Mouse (Mus musculus) neural tube, embryonic 12.5 days (tissue): Measurements from ENCODE around the gene Rdh11. TPM values are rescaled to one million over a fixed set of nuclear protein-coding genes. Genes with fewer than 3 reads are reported as not detected.

Experiments used
- ATAC-seq: fragments of 200-750 bp; cut with Nextera tagmentation; 2 replicates; pipeline ENCODE4 v1.8.0; 2017; ENCODE audit warnings: low read depth, mild to moderate bottlenecking, moderate TSS enrichment, moderate library complexity; ENCODE audit not compliant: low FRiP score
- H3K27ac ChIP-seq: fragments of 300-500 bp; sonication (generic); 2 replicates; pipeline ENCODE4 v1.5.1; 2016
- H3K27me3 ChIP-seq: fragments of 300-500 bp; sonication (generic); replicated peaks from 2 replicates; pipeline ENCODE4 v1.6.1; 2016; ENCODE audit warnings: mild to moderate bottlenecking
- H3K36me3 ChIP-seq: fragments of 300-500 bp; sonication (generic); 2 replicates; pipeline ENCODE4 v1.6.1; 2016; ENCODE audit warnings: mild to moderate bottlenecking
- H3K4me1 ChIP-seq: fragments of 300-500 bp; sonication (generic); 2 replicates; pipeline ENCODE4 v1.6.1; 2016
- H3K4me2 ChIP-seq: fragments of 300-500 bp; sonication (generic); replicated peaks from 2 replicates; pipeline ENCODE4 v1.6.1; 2016; ENCODE audit warnings: mild to moderate bottlenecking
- H3K4me3 ChIP-seq: fragments of 300-500 bp; sonication (generic); 2 replicates; pipeline ENCODE4 v1.5.1; 2016
- H3K9ac ChIP-seq: fragments of 300-500 bp; sonication (generic); 2 replicates; pipeline ENCODE4 v1.6.1; 2016; ENCODE audit warnings: mild to moderate bottlenecking
- H3K9me3 ChIP-seq: fragments of 300-500 bp; sonication (generic); 2 replicates; pipeline ENCODE4 v1.6.1; 2016; ENCODE audit warnings: mild to moderate bottlenecking
- WGBS: fragments of 180-500 bp; shearing (Covaris S2); methylation state at CpG from one replicate; pipeline ENCODE4 v1.1.7; 2016; 5-methylcytosine and 5-hydroxymethylcytosine counted together
- polyA plus RNA-seq: library from polyadenylated mRNA; unstranded; fragments of >200 nt; fragmentation: Nextera tagmentation; extraction: Ambion mirVana; gene quantifications from 2 replicates; pipeline ENCODE4 v1.2.1, GENCODE M21; 2016

Gene Rdh11
- polyA plus RNA-seq, 1 experiment from 2014 or later = 23.5 TPM

- Histone ChIP-seq H3K9me3 (no peaks in the 10 kb centered on the region), H3K27me3 (peaks cover 34% of the 10 kb centered on the region), H3K4me3 (no peak overlapping the region), H3K9ac (no peak overlapping the region), H3K27ac (no peak overlapping the region), H3K4me2 (no peak overlapping the region), H3K36me3 (no peaks in the 10 kb centered on the region), H3K4me1 (peaks cover 9% of the 10 kb centered on the region; the same call in 1 of the 2 replicates)
- no peak for ATAC-seq
- WGBS = 44% methylated on average over 4 of the region's 4 CpGs
Measured at GRCm38 (mm10) chr12:79135105-79135504, 57.0 kb downstream of the Rdh11 start.

DNA sequence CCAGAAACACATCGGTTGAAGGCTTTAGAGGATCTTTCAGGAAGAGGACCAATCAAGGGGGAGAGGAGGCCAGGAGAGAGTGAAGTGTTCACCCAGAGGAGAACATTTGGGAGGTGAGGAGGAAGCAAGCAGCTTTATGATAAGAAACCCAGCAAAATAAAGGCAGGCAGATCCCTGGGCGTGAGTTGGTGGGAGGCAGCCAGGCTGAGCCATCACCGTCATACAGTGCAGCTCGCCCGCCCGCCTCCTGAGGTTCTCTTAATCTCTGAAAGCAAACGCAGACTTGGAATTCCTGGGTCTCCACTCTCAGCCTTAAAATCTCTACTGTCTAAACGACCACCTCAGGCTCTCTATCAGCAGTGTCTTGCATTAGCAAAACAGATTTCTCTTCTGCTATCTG is 57.4 kb downstream of the Rdh11 start:
- H3K4me2 ChIP-seq = no peak overlapping the region
- peaks cover 37% of the 10 kb centered on the region for H3K27me3 ChIP-seq
- H3K9ac ChIP-seq = no peak overlapping the region
- no peaks in the 10 kb centered on the region for H3K36me3 ChIP-seq
- no peak overlapping the region for H3K4me3 ChIP-seq
- 56% methylated on average over 8 of the region's 8 CpGs for WGBS
- no peak for ATAC-seq
- H3K9me3 ChIP-seq = no peaks in the 10 kb centered on the region
- H3K27ac ChIP-seq = no peak overlapping the region
- H3K4me1 ChIP-seq = peaks cover 9% of the 10 kb centered on the region; the same call in 1 of the 2 replicates

DNA sequence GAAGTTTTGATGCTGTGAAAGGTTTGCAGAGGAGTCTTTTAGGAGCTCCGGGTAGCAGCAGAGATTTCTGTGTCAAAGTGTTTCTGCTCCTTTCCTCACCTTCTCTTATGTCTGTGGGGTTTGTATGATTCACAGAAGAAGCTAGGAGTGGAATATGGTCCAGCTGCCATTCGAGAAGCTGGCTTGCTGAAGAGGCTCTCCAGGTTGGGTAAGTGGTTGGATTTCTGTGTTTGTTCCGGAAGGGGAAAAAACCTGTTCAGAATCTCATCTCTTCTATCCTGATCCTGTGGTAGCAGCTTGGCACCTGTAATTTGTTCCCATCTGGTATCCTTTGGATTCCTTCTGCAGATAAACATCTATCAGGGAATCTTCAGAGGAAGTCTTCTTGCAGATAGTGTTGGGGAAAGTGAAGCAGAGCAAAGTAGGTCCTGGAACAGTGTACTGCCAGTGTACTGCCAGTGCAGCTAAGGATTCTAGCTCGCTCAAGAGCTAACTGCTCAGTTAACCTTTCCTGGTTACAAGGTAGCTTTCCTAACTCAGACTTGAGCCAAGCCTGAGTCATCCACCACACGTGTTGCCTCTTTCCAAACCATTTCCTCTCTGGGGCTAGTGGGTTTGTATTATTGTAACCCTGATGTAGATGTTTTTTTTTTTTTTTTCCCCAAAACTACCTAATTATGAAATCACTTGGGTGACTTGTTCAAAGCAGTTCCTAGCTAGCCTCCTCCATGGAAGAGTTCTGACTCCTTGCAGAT is 60.2 kb downstream of the Rdh11 start:
- WGBS = 32% methylated on average over 5 of the region's 5 CpGs
- no peaks in the 10 kb centered on the region for H3K9me3 ChIP-seq
- no peaks in the 10 kb centered on the region for H3K36me3 ChIP-seq
- H3K27me3 ChIP-seq = peaks cover 40% of the 10 kb centered on the region
- peak overlapping the region; percentile 53; the same call in 1 of the 2 replicates for H3K9ac ChIP-seq
- H3K4me1 ChIP-seq = peaks cover 9% of the 10 kb centered on the region; the same call in 1 of the 2 replicates
- no peak overlapping the region for H3K27ac ChIP-seq
- H3K4me3 ChIP-seq = peak overlapping the region; percentile 45
- ATAC-seq = no peak
- H3K4me2 ChIP-seq = peak overlapping the region; percentile 74

GRCm38 (mm10) chr12:79131178-79131675 is 60.9 kb downstream of the Rdh11 start:
- Histone ChIP-seq H3K4me3 (peak overlapping the region; percentile 45), H3K9ac (peak overlapping the region; percentile 53), H3K4me2 (peak overlapping the region; percentile 74), H3K9me3 (no peaks in the 10 kb centered on the region), H3K27ac (no peak overlapping the region), H3K27me3 (peaks cover 40% of the 10 kb centered on the region), H3K4me1 (peaks cover 9% of the 10 kb centered on the region; the same call in 1 of the 2 replicates), H3K36me3 (no peaks in the 10 kb centered on the region)
- under 1% methylated on average over 22 of the region's 22 CpGs for WGBS
- peak; percentile 48; the same call in 1 of the 2 replicates for ATAC-seq

DNA sequence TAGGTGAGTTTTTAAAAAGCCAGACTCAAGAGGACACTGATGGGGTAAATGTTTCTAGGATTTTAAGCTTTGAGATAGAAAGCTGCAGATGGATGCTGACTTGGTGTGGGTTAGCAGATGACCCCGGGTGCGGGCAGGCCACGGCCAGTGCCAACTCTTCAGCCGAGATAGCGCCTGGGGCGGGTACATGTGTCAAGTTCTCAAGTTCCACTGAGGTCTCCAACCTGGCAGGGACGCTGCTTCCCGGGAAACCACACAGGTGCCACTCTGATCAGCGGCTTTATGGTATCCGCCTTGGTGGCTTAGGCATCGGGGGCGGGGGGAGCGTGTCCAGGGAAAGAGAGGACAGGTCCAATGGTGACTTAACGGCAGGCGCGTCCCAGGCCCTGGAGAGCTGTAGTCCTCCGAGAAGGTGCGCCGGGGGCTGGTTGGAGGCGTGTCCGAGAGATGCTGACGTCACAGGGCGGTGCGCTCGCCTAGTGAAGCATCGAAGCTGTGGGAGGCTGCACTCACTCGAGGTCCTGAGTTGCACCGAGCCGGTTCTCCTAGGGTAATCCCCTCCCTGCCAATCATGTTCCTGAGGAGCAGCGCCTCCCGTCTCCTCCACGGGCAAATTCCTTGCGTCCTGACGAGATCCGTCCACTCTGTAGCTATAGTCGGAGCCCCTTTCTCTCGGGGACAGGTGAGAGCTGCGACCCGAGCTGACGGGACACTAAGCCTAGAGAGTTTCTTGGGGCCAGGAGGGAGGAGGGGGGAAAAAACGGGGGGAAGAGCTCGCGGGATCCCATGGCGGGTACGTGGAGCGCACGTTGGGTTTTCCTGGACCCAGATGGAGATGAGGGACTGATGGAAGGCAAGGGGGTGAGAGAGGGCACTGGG is 61.6 kb downstream of the Rdh11 start, which contains the start of gene Arg2:
Gene Arg2 (plus strand): TSS at position 479 of the 879 bp plus-strand sequence.
- Histone ChIP-seq H3K4me2 (peak within 1 kb of the TSS; percentile 74), H3K4me1 (peaks cover 9% of the 10 kb centered on the region; the same call in 1 of the 2 replicates), H3K9ac (peak within 1 kb of the TSS; percentile 53), H3K9me3 (no peaks in the 10 kb centered on the region), H3K36me3 (no peaks in the 10 kb centered on the region), H3K4me3 (peak within 1 kb of the TSS; percentile 45), H3K27ac (no peak within 1 kb of the TSS), H3K27me3 (peaks cover 40% of the 10 kb centered on the region)
- ATAC-seq = peak; percentile 93
- under 1% methylated on average over 47 of the region's 47 CpGs for WGBS

Other genes starting within 250 kb of the Rdh11 start
- gene Tmem229b, start 184.7 kb downstream of the Rdh11 start, polyA plus RNA-seq = 27.1 and 28.1 TPM in 2 replicates
- 6.0 and 6.7 TPM in 2 replicates for gene Plekhh1, start 163.1 kb downstream of the Rdh11 start, polyA plus RNA-seq
- 24.5 and 26.8 TPM in 2 replicates for gene Pigh, start 102.6 kb downstream of the Rdh11 start, polyA plus RNA-seq
- 17.1 and 20.2 TPM in 2 replicates for gene Arg2, start 61.5 kb downstream of the Rdh11 start, polyA plus RNA-seq
- 133 and 135 TPM in 2 replicates for gene Vti1b, start 19.6 kb downstream of the Rdh11 start, polyA plus RNA-seq
- 0.78 and 0.93 TPM in 2 replicates for gene Rdh12, start 16.6 kb upstream of the Rdh11 start, polyA plus RNA-seq
- gene Zfyve26, start 104.0 kb upstream of the Rdh11 start, polyA plus RNA-seq = 12.0 and 14.3 TPM in 2 replicates
- 4.5 and 5.1 TPM in 2 replicates for gene Rad51b, start 105.0 kb upstream of the Rdh11 start, polyA plus RNA-seq